Mouse (Mus musculus) lung, postnatal 10 days (tissue): ENCODE data around the gene Plxdc2.
A peak's percentile ranks its signal among the peaks of the same experiment; 100 is the strongest.

Experiments used
- DNase-seq: peaks from one replicate; pipeline ENCODE4 v3.0.0; 2021

Gene Plxdc2

DNA sequence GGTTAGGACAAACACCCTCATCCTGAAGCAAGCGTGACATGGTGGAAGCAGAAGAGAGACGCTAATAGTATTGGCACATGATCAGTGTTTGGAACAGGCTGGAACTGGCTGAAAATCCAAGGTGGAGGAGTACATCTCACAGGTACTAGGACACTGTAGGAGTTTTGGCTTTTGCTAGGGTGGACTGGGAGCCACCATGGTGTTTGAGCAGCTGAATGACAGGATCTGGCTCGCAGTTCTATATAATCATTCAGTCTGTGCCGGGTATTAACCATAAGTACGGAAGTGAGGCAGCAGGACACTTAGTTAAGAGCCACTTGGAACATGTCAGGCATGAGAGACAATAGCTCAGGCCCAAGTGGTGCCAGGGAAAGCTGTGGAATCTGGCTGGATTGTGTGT is 82.9 kb downstream of the Plxdc2 start:
- no peak for DNase-seq

DNA sequence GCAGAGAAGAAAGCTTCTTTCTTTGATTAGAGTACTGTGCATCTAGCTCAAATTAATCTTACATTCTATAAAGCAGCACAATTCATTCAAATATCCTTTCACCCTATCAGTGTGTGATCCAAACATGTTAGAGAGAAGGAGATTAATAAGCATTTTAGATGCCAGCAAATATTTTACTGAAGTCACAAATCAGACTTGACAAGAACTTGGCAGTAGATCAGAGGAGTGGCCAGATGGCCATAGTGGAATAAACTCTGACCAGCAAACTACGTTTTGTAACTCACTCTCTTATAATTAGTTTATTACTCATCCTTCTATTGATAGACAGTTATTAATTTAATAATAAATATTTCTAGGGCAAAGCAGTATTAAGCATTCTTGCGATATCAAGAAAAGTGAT is 86.5 kb downstream of the Plxdc2 start:
- DNase-seq = peak; percentile 44

- DNase-seq = no peak
These were observed 91.8 kb downstream of the Plxdc2 start for GRCm38 (mm10) chr2:16447936-16448335.

- peak; percentile 54 for DNase-seq
These were observed 94.9 kb downstream of the Plxdc2 start for GRCm38 (mm10) chr2:16450838-16451665.

- DNase-seq = no peak
These were observed 95.5 kb downstream of the Plxdc2 start for GRCm38 (mm10) chr2:16451666-16452009.

DNA sequence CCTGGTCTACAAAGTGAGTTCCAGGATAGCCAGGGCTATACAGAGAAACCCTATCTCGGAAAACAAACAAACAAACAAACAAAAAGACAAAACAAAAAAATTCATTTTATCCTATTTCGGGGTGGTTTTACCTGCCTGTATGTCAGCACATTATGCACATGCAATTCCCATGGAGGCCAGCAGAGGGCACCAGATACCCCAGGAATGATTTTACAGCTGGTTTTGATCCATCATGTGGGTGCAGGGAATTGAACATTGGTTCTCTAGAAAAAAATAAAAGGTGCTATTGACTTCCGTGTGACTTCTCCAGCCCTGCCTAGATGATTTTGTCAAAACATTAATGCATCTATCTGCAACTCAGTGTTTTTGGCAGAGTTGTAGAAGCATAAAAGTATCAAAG is 96.0 kb downstream of the Plxdc2 start:
- no peak for DNase-seq

- no peak for DNase-seq
These were observed 100.2 kb downstream of the Plxdc2 start for GRCm38 (mm10) chr2:16456264-16456780.

DNA sequence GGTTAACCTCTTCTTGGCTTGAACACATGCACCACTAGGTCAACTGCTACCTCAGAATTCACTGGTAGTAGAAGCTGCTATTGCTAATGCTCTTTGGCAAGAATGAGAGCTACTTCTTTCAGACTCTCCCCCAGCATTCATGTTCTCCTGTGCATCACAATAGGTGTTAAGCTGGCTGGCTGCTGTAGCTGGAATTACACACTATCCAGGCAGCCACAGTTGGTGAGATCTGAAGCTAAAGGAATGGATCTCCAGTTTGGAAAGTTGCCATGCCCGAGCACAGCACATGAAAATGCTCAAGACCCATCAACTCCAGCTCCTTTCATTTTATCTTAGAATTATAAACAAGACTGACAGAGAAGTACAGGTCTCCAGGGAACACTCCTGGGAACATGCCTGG is 103.4 kb downstream of the Plxdc2 start:
- no peak for DNase-seq

- DNase-seq = no peak
These were observed 114.0 kb downstream of the Plxdc2 start for GRCm38 (mm10) chr2:16470099-16470498.

DNA sequence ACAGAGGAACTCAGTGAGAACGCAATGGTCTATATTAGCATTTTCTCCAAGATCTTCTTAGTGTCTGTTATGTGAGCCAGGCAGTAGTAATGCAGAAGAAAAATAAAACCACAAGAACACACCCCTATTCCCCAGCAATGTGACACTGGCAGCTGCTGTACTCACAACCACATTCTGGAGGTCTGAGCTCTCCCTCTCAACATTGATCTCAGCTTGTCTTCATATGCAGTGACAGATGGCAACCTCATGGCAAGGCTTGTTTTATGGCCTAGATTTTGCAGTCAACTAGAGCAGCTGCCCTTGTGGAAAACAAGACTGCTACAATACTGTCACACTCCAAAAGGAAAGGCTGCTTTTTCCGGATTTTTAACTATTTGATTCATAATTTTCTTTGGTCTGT is 127.8 kb downstream of the Plxdc2 start:
- DNase-seq = no peak

DNA sequence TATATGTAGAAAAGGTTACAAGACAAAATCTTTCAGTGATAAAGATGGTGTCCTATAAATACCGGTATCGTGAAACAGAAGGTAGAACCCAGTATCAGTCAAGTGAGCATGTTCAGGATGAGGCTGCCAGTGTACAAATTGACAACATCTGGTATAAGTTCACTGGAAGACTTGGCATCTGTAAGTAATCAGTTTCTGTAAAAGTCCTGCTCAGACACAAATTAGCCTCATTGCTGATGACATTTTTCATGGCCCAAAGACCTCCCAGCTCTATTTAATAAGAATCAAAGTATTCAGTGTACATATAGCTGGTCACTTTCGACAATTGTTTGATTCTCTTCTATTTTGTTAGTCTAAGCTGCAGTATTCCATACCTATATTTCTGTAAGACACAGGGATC is 129.9 kb downstream of the Plxdc2 start:
- no peak for DNase-seq

- DNase-seq = peak; percentile 11
These were observed 135.1 kb downstream of the Plxdc2 start for GRCm38 (mm10) chr2:16491242-16491641.

- DNase-seq = no peak
These were observed 146.7 kb downstream of the Plxdc2 start for GRCm38 (mm10) chr2:16502843-16503242.

DNA sequence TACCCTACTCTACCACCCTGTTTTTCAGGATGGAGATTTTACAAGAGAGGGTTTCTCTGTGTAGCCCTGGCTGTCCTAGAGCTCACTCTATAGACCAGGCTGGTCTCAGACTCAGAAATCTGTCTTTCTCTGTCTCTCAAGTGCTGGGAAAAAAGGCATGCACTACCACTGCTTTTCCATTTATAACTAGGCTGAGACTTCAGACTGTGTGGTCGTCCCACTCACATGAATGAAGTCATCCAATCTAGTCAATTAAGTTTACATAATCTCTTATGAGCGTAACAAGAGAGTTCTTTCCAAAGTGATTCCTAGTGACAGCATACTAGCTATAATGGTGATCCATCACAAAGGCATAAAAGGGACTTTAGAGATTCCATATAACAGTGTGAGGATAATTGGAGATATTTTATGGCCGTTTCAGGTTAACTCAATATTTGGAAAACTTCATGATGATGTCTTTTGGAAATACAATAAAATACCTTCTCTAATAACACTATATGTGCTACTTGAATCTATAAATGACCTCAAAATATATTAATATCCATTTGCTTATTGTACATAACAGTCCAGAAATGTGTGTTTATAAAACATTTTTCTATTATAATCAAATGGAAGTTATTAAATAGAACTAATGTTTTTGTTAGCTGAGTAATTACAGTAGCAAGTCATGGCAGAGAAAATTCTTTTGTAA is 151.6 kb downstream of the Plxdc2 start:
- DNase-seq = no peak

- no peak for DNase-seq
These were observed 162.0 kb downstream of the Plxdc2 start for GRCm38 (mm10) chr2:16518148-16518547.

GRCm38 (mm10) chr2:16523427-16523826 is 167.3 kb downstream of the Plxdc2 start:
- no peak for DNase-seq

GRCm38 (mm10) chr2:16532244-16532643 is 176.1 kb downstream of the Plxdc2 start:
- no peak for DNase-seq

DNA sequence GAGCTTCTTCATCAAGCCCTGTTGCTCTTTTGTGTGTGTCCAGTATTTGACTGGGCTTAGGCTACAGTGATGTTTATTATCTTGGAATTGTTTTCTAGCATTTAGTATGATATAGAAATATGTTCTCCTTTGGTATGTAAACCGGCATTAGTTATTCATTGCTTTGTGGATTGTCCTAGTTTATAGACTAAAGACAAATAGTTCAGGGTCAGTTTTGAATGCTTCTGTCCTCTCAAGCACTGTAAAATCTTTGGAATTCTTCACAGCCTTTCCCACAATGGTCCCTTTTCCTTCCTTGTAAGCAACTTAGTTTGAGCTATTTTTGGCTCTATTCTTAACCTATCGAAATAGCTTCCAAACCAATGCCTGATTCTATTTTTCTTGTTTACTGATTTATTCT is 178.5 kb downstream of the Plxdc2 start:
- no peak for DNase-seq

DNA sequence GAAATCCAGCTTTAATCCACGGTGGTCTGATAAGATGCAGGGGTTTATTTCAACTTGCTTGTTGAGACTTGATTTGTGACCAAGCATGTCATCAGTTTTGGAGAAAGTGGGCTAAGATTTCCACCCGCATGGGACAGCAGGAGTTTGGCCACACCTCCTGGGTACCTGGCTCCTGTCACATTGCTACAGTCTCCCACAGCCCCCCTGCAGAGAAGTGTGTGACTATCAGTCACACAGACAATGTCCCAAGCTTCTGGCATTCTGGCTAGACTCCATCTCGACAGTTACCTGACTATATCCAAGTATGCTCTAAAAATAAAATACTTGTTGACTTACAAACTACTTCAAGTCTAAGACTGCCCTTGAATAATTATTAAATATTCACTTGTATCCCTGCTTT is 185.1 kb downstream of the Plxdc2 start:
- DNase-seq = no peak

DNA sequence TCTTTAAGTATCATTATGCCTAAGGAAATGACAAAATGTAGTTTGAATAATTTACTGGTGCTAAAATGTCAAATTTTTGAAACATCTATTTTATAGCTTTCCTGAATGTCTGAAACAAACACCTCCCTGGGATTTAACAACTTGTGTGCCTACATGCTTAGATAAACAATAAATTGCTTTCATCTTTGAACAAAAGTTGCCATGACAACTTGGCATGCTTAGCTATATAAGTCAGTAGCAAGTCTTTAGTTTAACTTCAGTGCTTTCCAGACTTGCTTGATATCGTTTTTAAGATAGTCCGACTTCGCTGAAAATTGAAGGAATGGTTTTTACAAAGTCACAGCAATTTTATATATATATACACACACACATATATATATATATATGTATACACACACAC is 189.1 kb downstream of the Plxdc2 start:
- DNase-seq = no peak

DNA sequence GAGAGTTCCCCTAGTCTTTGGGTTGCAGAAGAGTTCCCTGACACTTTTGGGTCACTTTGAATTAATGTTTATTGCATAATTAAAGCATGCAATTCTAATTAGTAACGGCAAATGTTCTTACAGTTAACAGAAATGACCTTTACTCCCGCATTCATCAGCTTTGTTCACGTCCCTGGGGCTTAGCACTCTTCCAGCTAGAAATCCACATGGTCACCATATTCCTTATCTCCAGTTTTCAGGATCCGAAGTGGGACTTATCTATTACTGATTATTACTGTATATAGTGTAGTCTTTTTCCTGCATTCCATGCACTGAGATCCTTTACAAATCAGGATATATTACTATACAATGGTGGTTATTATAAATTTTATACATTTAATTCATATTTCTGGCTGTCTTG is 203.2 kb downstream of the Plxdc2 start:
- no peak for DNase-seq

DNA sequence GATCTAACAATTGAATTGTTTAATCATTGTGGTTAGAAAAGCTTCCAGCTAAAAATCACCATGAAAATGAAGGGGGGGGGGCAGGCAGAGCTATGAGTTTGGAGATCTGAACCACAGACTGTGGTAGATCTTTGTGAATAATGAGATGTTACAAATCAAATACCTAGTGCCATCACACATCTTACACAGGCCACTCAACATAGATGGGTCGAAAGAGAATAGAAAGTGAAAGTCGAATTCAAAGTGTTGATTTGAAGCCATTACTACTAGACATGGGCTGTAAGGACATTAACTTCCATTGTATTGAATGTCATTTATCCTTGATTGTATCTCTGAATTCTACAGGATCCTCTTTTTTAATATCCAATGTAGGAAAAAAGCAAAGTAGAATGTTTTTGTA is 212.2 kb downstream of the Plxdc2 start:
- no peak for DNase-seq

DNA sequence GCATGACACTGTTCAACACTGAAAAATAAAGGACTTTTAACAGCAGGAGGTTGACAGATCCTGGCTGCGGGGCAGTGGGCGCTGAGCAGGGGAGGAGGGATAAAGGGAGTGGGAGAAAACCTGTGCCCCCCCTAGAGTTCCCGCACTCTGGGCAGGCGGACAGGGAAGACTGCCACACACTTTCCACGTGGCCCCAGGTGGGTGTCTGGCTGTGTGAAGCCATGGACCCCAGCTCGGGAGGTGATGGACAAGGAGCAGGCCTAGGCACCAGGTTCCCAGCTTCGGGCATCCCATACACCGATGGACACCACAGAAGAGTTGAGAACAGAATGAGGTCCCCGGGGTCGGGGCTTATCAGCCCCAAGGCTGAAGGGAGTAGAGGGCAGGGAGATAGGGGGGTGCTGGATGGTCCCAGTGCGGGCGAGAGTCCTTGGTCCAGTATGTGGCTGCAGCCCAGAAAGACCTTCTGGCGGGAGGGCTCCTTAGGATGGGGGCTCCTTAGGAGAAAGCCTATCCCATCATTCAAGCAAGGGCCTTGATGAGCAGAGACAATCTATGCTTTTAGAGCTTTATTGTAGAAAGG is 215.2 kb downstream of the Plxdc2 start:
- DNase-seq = no peak

- DNase-seq = no peak
These were observed 220.5 kb downstream of the Plxdc2 start for GRCm38 (mm10) chr2:16576566-16576965.
